Mouse (Mus musculus) small intestine, adult 2 months (tissue): ENCODE measurements around the gene Lcn12.

Source experiments
- CTCF ChIP-seq: fragments of 200-500 bp; IDR thresholded peaks from 2 replicates; pipeline ENCODE4 v1.5.1; 2012; ENCODE audit warnings: low read depth, mild to moderate bottlenecking, control low read depth, inconsistent platforms, low read length, moderate library complexity, mixed read lengths; ENCODE audit not compliant: insufficient replicate concordance, insufficient read length; ENCODE audit errors: extremely low read depth
- POLR2A ChIP-seq: fragments of 200-500 bp; IDR thresholded peaks from 2 replicates; pipeline ENCODE4 v1.6.1; 2012; ENCODE audit warnings: low read depth, mild to moderate bottlenecking, control low read depth, inconsistent platforms, low read length, moderate library complexity

DNA sequence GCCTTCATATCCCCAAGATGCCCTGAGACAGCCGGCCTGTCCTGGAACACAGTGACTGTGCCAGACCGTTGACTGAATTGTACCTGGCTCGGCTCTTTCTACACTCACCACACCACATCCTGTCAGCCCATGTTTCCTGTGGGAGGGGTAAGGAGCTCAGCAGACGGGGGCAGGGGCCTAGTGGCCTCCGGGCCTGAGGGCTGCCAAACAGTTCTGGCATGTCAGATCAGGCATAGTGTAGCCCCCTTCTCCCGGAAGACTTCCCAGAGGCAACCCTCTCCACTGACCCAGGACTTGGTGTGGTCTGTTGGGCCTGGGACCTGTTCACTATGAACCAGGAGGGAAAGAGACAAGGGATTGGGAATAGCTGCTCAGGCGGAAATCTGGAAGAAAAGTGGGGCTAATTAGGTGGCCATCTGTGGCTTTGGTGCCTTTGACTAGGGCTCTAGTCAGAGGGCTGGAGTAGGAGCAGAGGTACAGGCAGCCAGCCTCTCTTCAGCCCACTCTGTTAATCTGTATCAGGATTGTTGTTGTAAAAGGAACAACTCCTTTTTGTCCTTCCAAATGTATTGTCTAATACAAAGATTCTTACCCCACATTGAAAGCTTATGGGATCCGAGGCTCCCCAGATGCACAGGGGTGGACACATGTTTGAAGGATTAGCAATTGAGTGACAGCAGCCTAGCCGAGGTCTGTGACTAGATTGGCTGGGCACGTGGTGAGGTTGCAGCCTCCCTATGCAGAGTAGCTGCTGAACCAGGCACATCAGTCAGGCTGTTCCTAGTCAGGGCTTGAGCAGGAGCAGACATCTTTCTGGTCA is 27.7 kb downstream of the Lcn12 start:
- TF ChIP-seq POLR2A (no peak), CTCF (no peak)
